14 mouse cellular contexts compared by ENCODE assay signal in genomic region chr3:53284471-53285177, GRCm38 (mm10).
DNase-seq lines count a peak whose midpoint lies in the region; ATAC-seq lines count a peak whose summit lies in the region.
"Had no signal": no experiment of that assay in that cellular context is flagged by ENCODE, and none has a peak within 500 bp of the region (broad histone marks: within the 10 kb centered on the region; RNA-seq: fewer than 3 reads in every experiment).

No protein-coding gene starts in this region.

- peak; percentile 18 to 40 for DNase-seq in heart, adult 9 months (ENCODE audit: low spot score in 2 of 2)
- peak; percentile 56 for DNase-seq in NIH3T3 (ENCODE audit: low read depth)
- DNase-seq in kidney, adult 8-10 months: peak; percentile 16 to 26
- peak; percentile 1 for DNase-seq in lung, postnatal 25 days (ENCODE audit: low spot score)
- no peak for DNase-seq in frontal cortex, postnatal 36 days (ENCODE audit: low spot score in 2 of 2)
- DNase-seq in right cerebral cortex, adult 18-20 months: no peak
- DNase-seq in cerebellum, postnatal 4 days (ENCODE audit: low spot score in 2 of 2): no peak
- DNase-seq: liver, embryonic 13.5 days; thymus, adult 2 months had no signal

- H3K27me3 ChIP-seq in heart, embryonic 11.5 days (ENCODE audit: control insufficient read depth, insufficient read depth, low read length): no peaks in the 10 kb centered on the region
- H3K27me3 ChIP-seq: CH12.LX; hindbrain, embryonic 15.5 days; liver, embryonic 13.5 days had no signal

- ATAC-seq in heart, embryonic 11.5 days (replicated peaks; ENCODE audit: insufficient number of reproducible peaks, low FRiP score, low TSS enrichment): no peak
- ATAC-seq: forebrain, embryonic 14.5 days; midbrain, embryonic 16.5 days had no signal

- H3K27ac ChIP-seq in heart, embryonic 11.5 days (ENCODE audit: low read depth, low read length): no peak overlapping the region
- H3K27ac ChIP-seq: hindbrain, embryonic 15.5 days; liver, embryonic 13.5 days had no signal

- no peaks in the 10 kb centered on the region for H3K36me3 ChIP-seq in heart, embryonic 11.5 days (ENCODE audit: control insufficient read depth, insufficient read depth, low read length)
- H3K36me3 ChIP-seq: hindbrain, embryonic 15.5 days; liver, embryonic 13.5 days had no signal

- no peaks in the 10 kb centered on the region for H3K9me3 ChIP-seq in heart, embryonic 11.5 days (replicated peaks; ENCODE audit: control insufficient read depth, low read length)
- H3K9me3 ChIP-seq: hindbrain, embryonic 15.5 days; liver, embryonic 13.5 days had no signal

- no peak overlapping the region for H3K4me3 ChIP-seq in heart, embryonic 11.5 days (ENCODE audit: low read depth, low read length)
- H3K4me3 ChIP-seq: hindbrain, embryonic 15.5 days; liver, embryonic 13.5 days had no signal

- H3K9ac ChIP-seq in heart, embryonic 11.5 days (ENCODE audit: low read depth, low read length): no peak overlapping the region
- H3K9ac ChIP-seq: hindbrain, embryonic 15.5 days; liver, embryonic 13.5 days had no signal

- H3K4me1 ChIP-seq in heart, embryonic 11.5 days (ENCODE audit: control insufficient read depth, insufficient read depth, low read length): no peaks in the 10 kb centered on the region
- H3K4me1 ChIP-seq: hindbrain, embryonic 15.5 days; liver, embryonic 13.5 days had no signal

- H3K4me2 ChIP-seq in heart, embryonic 11.5 days: no peak overlapping the region
- H3K4me2 ChIP-seq: hindbrain, embryonic 15.5 days; liver, embryonic 13.5 days had no signal

- 72% methylated on average over 13 of the region's 13 CpGs for WGBS in heart, embryonic 11.5 days (ENCODE audit: insufficient replicate concordance)

Comparison
In these comparisons a context has a peak if more than half of its experiments do, and no peak if none do; other contexts are left out.
1. DNase-seq: peak in heart, adult 9 months (2 of 2), NIH3T3 (single experiment), kidney, adult 8-10 months (2 of 2) and lung, postnatal 25 days (single experiment); none in frontal cortex, postnatal 36 days (0 of 2), right cerebral cortex, adult 18-20 months (single experiment) and cerebellum, postnatal 4 days (0 of 2).